Mouse (Mus musculus) bone marrow, adult 2 months (tissue): Measurements from ENCODE around the gene Pdpn.

ENCODE experiments used
- CTCF ChIP-seq: fragments of 200-500 bp; IDR thresholded peaks from 2 replicates; pipeline ENCODE4 v1.5.1; 2011; ENCODE audit warnings: low read length, control low read depth; ENCODE audit not compliant: control insufficient read depth, insufficient read depth
- POLR2A ChIP-seq: fragments of 200-500 bp; IDR thresholded peaks from 2 replicates; pipeline ENCODE4 v1.6.1; 2011; ENCODE audit warnings: low read depth, mild to moderate bottlenecking, control low read depth, low read length, borderline replicate concordance; ENCODE audit not compliant: control insufficient read depth

DNA sequence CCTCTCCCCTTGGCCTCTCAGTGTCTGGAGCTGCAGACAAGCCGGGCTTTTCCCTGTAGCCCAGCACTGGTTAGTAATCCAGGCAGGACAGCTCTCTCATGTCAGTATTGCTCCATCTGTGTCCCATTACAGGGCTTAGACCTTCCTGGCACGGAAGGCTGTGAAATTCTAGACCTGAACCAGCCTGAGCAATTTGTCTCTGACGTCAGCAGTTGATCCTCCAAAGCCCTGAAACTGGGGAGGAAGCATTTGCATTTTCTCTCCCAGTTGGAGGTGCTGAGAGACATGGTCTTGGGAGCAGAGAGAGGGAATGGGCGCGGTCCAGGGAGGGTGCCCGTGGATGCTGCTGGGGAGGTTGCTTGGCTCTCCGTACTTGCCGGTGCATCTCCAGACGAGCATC is 31.2 kb upstream of the Pdpn start:
- TF ChIP-seq CTCF (no peak), POLR2A (no peak)
